Mouse (Mus musculus) mesoderm, embryonic 11.5 days (tissue): ENCODE data around the gene Nup107.
"Not testable (repeated sequence)": the region's sequence is repeated elsewhere in the genome, so short reads cannot be mapped to it uniquely, and the experiment has no call there.

ENCODE experiments used
- DNase-seq: peaks from one replicate; pipeline ENCODE4 v3.0.0-alpha.2; 2012; ENCODE audit warnings: low read depth, low spot score

Gene Nup107

DNA sequence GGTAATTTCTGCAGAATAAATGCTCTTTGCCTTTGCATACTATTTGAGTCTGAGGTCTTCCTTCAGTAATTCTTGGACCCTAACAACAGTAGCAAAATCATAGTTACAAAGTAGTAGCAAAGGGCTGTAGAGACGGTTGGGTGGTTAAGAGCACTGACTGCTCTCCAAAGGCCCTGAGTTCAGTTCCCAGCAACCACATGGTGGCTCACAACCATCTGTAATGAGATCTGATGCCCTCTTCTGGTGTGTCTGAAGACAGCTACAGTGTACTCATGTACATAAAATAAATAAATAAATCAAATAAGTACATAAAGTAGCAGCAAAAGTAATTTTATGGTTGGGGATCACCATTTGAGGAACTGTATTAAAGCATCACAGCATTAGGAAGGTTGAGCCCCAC is 76.9 kb downstream of the Nup107 start:
- not testable (repeated sequence) for DNase-seq

DNA sequence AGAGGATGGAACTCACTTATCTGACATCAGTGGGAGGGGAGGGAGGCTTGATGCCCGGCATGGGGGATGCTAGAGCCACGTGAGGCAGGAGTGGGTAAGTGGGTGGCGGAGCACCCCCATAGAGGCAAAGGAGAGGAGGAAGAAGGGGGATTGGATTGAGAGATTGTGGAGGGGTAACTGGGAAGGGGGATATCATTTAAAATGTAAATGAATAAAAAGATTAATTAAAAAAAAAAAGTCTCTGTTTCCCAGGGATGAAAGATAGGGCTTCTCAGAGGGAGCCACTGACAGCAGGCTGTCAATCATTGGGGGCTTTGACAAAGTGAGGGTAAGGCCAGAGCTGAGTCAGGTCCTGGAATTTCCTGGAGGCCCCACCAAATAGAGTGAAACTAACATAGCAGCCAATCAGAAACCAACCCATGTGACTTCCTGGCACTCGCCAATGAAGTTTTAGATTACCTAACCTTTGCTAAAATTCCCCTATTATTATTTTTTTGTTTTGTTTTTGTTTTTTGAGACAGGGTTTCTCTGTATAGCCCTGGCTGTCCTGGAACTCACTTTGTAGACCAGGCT is 77.5 kb downstream of the Nup107 start:
- DNase-seq = no peak

DNA sequence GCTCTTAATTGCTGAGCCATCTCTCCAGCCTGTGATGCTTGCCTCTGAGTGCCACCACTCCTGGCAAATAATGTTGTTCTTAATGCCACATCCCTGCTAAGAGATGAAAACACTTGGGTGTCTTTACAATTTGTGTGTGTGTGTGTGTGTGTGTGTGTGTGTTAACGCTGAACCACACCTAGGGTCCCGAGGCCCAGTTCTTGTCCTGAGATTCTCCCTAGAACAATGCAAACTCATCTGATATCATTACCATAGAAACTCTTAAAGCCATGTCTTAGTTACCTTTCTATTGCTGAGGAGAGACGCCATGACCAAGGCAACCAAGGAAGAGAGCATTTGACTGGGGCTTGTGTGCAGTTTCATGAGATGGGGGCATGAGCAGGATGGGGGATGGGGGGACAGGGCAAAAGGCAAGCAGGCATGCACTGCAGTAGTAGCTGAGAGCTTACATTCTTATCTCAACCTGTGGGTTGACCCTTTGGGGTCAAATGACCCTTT is 78.4 kb downstream of the Nup107 start:
- DNase-seq = no peak

GRCm38 (mm10) chr10:117713466-117713865 is 79.0 kb downstream of the Nup107 start:
- no peak for DNase-seq

GRCm38 (mm10) chr10:117712871-117713270 is 79.6 kb downstream of the Nup107 start:
- no peak for DNase-seq

- no peak for DNase-seq
Measured at GRCm38 (mm10) chr10:117712191-117712754, 80.2 kb downstream of the Nup107 start.

DNA sequence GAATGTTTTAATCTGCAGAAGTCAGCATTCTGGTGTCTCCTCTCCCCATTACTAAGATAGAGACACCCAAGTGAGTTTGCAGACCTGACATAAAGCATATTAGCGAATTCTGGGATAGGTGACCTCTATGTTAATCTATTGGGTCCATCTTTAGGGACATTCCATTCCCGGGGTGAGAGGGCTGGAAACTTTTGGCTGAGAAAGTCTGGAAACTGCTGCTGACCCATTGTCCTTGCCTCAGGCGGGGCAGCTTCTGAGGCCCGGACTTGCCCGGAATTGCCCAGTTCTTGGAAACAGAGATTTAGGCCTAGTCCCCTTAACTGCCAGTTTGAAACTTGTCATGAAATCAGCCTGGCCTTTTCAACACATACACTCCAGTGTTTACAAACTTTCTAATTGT is 81.1 kb downstream of the Nup107 start:
- DNase-seq = no peak

GRCm38 (mm10) chr10:117710604-117711141 is 81.8 kb downstream of the Nup107 start, which contains the start of gene Mdm2:
Gene Mdm2 (minus strand): TSS chr10:117710758.
- peak; percentile 97 for DNase-seq

- peak; percentile 88 for DNase-seq
Measured at GRCm38 (mm10) chr10:117709930-117710603, 82.4 kb downstream of the Nup107 start.

DNA sequence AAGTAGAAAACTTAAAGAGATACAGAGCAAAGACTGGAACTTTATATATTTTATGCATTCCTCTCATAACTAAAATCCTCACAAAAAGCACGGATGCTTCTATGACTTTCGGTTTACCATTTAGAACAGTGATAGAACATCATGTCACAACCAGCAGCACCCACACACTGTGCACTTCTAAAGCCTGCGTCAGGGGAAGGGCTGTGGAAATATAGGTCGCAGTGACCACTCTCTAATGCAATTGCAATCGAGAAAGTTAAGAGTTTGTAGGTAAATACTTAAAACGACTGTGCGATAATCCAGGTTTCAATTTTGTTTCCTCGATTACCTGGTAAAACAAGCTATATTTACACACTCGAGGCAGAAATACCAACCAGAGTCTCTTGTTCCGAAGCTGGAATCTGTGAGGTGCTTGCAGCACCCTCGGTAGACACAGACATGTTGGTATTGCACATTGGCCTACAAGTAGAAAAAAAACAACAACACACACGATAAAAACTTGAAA is 83.1 kb downstream of the Nup107 start:
- DNase-seq = no peak

GRCm38 (mm10) chr10:117708856-117709255 is 83.6 kb downstream of the Nup107 start:
- no peak for DNase-seq

DNA sequence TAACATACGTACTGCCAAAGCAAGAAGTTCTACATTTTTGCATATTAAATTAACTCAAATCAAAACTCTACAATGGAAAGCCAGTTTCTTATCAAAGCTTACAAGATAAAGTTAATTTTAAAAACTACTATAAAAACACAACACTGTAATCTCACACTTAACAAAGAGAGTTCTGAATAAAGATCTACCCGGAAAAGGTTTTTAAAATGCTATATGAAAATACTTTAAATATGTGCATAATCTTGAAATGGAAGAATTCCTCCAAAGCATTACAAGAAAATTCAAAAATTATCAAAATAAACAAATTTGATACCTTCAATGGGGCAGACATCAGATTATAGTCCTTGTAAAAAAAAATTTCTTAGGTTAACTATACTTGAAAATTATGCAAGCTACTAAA is 84.1 kb downstream of the Nup107 start:
- no peak for DNase-seq

GRCm38 (mm10) chr10:117707114-117707838 is 85.2 kb downstream of the Nup107 start:
- DNase-seq = no peak

- no peak for DNase-seq
Measured at GRCm38 (mm10) chr10:117706440-117706839, 86.1 kb downstream of the Nup107 start.

DNA sequence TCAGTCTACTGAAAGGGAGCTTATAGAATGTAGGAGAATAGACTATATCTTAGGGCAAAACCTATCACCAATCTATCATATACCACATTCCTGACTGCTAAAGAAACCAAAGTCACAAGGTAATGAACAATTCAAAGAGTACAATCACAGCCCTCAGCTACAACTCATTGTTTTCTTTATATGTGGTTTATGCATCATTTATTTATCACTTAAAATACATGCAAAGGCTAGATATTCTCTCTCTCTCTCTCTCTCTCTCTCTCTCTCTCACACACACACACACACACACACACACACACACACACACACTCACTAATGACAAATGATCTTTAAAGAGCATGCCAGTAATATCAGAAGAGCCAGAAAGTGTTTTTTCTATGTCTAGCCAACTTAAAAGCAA is 86.7 kb downstream of the Nup107 start:
- no peak for DNase-seq

- no peak for DNase-seq
Measured at GRCm38 (mm10) chr10:117704964-117705335, 87.6 kb downstream of the Nup107 start.

GRCm38 (mm10) chr10:117704314-117704963 is 88.1 kb downstream of the Nup107 start:
- DNase-seq = not testable (repeated sequence)

- no peak for DNase-seq
Measured at GRCm38 (mm10) chr10:117703506-117703905, 89.0 kb downstream of the Nup107 start.

DNA sequence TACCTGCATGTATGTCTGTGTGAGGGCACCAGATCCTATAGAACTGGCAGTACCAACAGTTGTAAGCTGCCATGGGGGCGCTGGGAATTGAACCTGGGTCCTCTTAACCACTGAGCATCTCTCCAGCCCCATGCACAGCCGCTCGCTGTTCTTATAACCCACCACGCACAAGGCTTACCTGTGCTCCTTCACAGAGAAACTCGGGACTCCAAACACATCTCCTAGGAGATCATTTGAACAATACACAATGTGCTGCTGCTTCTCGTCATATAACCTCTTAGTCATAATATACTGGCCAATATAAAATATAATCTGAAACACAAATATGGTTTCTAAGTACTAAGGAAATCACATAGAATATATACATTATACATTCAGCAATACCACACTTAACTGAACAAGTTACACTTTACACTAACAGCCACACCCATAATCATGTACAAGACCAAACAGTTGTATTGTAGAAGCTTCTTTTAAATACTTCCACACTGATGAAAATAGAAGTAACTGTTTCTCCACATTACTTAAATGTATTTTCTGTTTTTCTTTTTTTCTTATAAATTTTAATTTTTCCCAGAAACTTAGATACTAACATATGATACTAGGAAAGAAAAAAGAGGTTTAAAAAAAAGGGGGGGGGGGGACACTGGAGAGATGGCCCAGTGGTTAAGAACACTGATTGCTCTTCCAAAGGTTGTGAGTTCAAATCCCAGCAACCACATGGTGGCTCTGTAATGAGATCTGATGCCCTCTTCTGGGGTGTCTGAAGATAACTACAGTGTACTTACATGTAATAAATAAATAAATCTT is 90.3 kb downstream of the Nup107 start:
- DNase-seq = no peak

GRCm38 (mm10) chr10:117701034-117701829 is 91.3 kb downstream of the Nup107 start:
- DNase-seq = no peak
